Mouse (Mus musculus): ENCODE measurements around the gene Fam162a. TPM values are rescaled to one million over a fixed set of nuclear protein-coding genes. Genes with fewer than 3 reads are reported as not detected.
"Not testable (repeated sequence)": the region's sequence is repeated elsewhere in the genome, so short reads cannot be mapped to it uniquely, and the experiment has no call there.

The Fam162a gene
- polyA plus RNA-seq, 1 experiment from 2014 or later, result 952 TPM

- WGBS, result 90% methylated on average over 6 of the region's 6 CpGs
- no peaks in the 10 kb centered on the region for H3K27me3 ChIP-seq (ENCODE audit: control insufficient read depth, insufficient read depth, low read length)
These were observed 19.9 kb downstream of the Fam162a start for GRCm38 (mm10) chr16:36051491-36051890.

GRCm38 (mm10) chr16:36047538-36047937, 23.9 kb downstream of the Fam162a start:
- 87% methylated on average over 4 of the region's 4 CpGs for WGBS
- H3K27me3 ChIP-seq (ENCODE audit: control insufficient read depth, insufficient read depth, low read length), result no peaks in the 10 kb centered on the region
- no peak overlapping the region for H3K27ac ChIP-seq (ENCODE audit: low read length)
- H3K9ac ChIP-seq (ENCODE audit: low read length), result no peak overlapping the region
- peaks cover 81% of the 10 kb centered on the region for H3K36me3 ChIP-seq (ENCODE audit: control insufficient read depth, insufficient read depth)
- H3K4me2 ChIP-seq (ENCODE audit: low read depth, low read length), result no peak overlapping the region
- peaks cover 17% of the 10 kb centered on the region for H3K4me1 ChIP-seq (ENCODE audit: control insufficient read depth, insufficient read depth, low read length)
- H3K4me3 ChIP-seq (ENCODE audit: low read length), result no peak overlapping the region
- H3K9me3 ChIP-seq (replicated peaks; ENCODE audit: control insufficient read depth, low read length), result no peaks in the 10 kb centered on the region
- no peak for ATAC-seq (replicated peaks; ENCODE audit: extremely low read depth, insufficient read depth, low FRiP score)

More at GRCm38 (mm10) chr16:36051491-36051890, 19.9 kb downstream of the Fam162a start:
- Histone ChIP-seq H3K4me1 (ENCODE audit: control insufficient read depth, insufficient read depth, low read length) (peaks cover 20% of the 10 kb centered on the region), H3K4me3 (ENCODE audit: low read length) (no peak overlapping the region), H3K4me2 (ENCODE audit: low read depth, low read length) (no peak overlapping the region), H3K9me3 (replicated peaks; ENCODE audit: control insufficient read depth, low read length) (no peaks in the 10 kb centered on the region), H3K9ac (ENCODE audit: low read length) (no peak overlapping the region), H3K27ac (ENCODE audit: low read length) (no peak overlapping the region), H3K36me3 (ENCODE audit: control insufficient read depth, insufficient read depth) (peaks cover 56% of the 10 kb centered on the region)
- ATAC-seq (replicated peaks; ENCODE audit: extremely low read depth, insufficient read depth, low FRiP score), result no peak

- no peak overlapping the region for H3K27ac ChIP-seq (ENCODE audit: low read length)
- H3K4me1 ChIP-seq (ENCODE audit: control insufficient read depth, insufficient read depth, low read length), result peaks cover 31% of the 10 kb centered on the region
- H3K4me3 ChIP-seq (ENCODE audit: low read length), result no peak overlapping the region
- 82% methylated on average over 4 of the region's 4 CpGs for WGBS
- no peak overlapping the region for H3K4me2 ChIP-seq (ENCODE audit: low read depth, low read length)
- no peak for ATAC-seq (replicated peaks; ENCODE audit: extremely low read depth, insufficient read depth, low FRiP score)
- H3K27me3 ChIP-seq (ENCODE audit: control insufficient read depth, insufficient read depth, low read length), result no peaks in the 10 kb centered on the region
- H3K9ac ChIP-seq (ENCODE audit: low read length), result no peak overlapping the region
- H3K36me3 ChIP-seq (ENCODE audit: control insufficient read depth, insufficient read depth), result peaks cover 54% of the 10 kb centered on the region
- H3K9me3 ChIP-seq (replicated peaks; ENCODE audit: control insufficient read depth, low read length), result no peaks in the 10 kb centered on the region
These were observed 27.4 kb downstream of the Fam162a start for GRCm38 (mm10) chr16:36043964-36044363.

- Histone ChIP-seq H3K9me3 (replicated peaks; ENCODE audit: control insufficient read depth, low read length) (no peaks in the 10 kb centered on the region), H3K4me1 (ENCODE audit: control insufficient read depth, insufficient read depth, low read length) (peaks cover 31% of the 10 kb centered on the region), H3K27me3 (ENCODE audit: control insufficient read depth, insufficient read depth, low read length) (no peaks in the 10 kb centered on the region), H3K4me2 (ENCODE audit: low read depth, low read length) (peak overlapping the region; percentile 7; the same call in 1 of the 2 replicates), H3K4me3 (ENCODE audit: low read length) (no peak overlapping the region), H3K27ac (ENCODE audit: low read length) (peak overlapping the region; percentile 54), H3K9ac (ENCODE audit: low read length) (no peak overlapping the region), H3K36me3 (ENCODE audit: control insufficient read depth, insufficient read depth) (peaks cover 45% of the 10 kb centered on the region)
- no peak for ATAC-seq (replicated peaks; ENCODE audit: extremely low read depth, insufficient read depth, low FRiP score)
- WGBS, result 48% methylated on average over 10 of the region's 10 CpGs
These were observed 28.3 kb downstream of the Fam162a start for GRCm38 (mm10) chr16:36043073-36043472.

DNA sequence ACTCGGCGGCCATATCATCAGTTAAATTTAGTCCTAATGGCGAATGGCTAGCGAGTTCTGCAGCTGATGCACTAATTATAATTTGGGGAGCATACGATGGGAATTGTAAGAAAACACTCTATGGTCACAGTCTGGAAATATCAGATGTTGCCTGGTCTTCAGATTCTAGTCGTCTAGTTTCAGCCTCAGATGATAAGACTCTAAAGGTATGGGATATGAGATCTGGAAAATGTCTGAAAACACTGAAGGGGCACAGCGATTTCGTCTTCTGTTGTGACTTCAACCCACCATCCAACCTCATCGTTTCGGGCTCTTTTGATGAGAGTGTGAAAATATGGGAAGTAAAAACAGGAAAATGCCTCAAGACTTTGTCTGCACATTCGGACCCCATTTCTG, 29.8 kb downstream of the Fam162a start:
- Histone ChIP-seq H3K27ac (ENCODE audit: low read length) (peak overlapping the region; percentile 94), H3K27me3 (ENCODE audit: control insufficient read depth, insufficient read depth, low read length) (no peaks in the 10 kb centered on the region), H3K36me3 (ENCODE audit: control insufficient read depth, insufficient read depth) (peaks cover 34% of the 10 kb centered on the region), H3K9ac (ENCODE audit: low read length) (peak overlapping the region; percentile 88), H3K4me2 (ENCODE audit: low read depth, low read length) (peak overlapping the region; percentile 89), H3K4me3 (ENCODE audit: low read length) (peak overlapping the region; percentile 81), H3K9me3 (replicated peaks; ENCODE audit: control insufficient read depth, low read length) (no peaks in the 10 kb centered on the region), H3K4me1 (ENCODE audit: control insufficient read depth, insufficient read depth, low read length) (peaks cover 31% of the 10 kb centered on the region)
- WGBS, result 18% methylated on average over 11 of the region's 11 CpGs
- ATAC-seq (replicated peaks; ENCODE audit: extremely low read depth, insufficient read depth, low FRiP score), result no peak

GRCm38 (mm10) chr16:36040640-36041624, 30.5 kb downstream of the Fam162a start, which contains the start of gene Wdr5b:
Gene Wdr5b (plus strand): TSS chr16:36041190.
- H3K4me3 ChIP-seq (ENCODE audit: low read length), result peak within 1 kb of the TSS; percentile 81
- peak within 1 kb of the TSS; percentile 94 for H3K27ac ChIP-seq (ENCODE audit: low read length)
- no peaks in the 10 kb centered on the region for H3K9me3 ChIP-seq (replicated peaks; ENCODE audit: control insufficient read depth, low read length)
- peaks cover 27% of the 10 kb centered on the region for H3K36me3 ChIP-seq (ENCODE audit: control insufficient read depth, insufficient read depth)
- H3K9ac ChIP-seq (ENCODE audit: low read length), result peak within 1 kb of the TSS; percentile 88
- H3K4me2 ChIP-seq (ENCODE audit: low read depth, low read length), result peak within 1 kb of the TSS; percentile 89
- peak; percentile 94 for ATAC-seq (replicated peaks; ENCODE audit: extremely low read depth, insufficient read depth, low FRiP score)
- no peaks in the 10 kb centered on the region for H3K27me3 ChIP-seq (ENCODE audit: control insufficient read depth, insufficient read depth, low read length)
- 3% methylated on average over 39 of the region's 39 CpGs for WGBS
- peaks cover 31% of the 10 kb centered on the region for H3K4me1 ChIP-seq (ENCODE audit: control insufficient read depth, insufficient read depth, low read length)

- ATAC-seq (replicated peaks; ENCODE audit: extremely low read depth, insufficient read depth, low FRiP score); H3K27ac ChIP-seq (ENCODE audit: low read length); H3K4me2 ChIP-seq (ENCODE audit: low read depth, low read length); H3K9me3 ChIP-seq (replicated peaks; ENCODE audit: control insufficient read depth, low read length); H3K27me3 ChIP-seq (ENCODE audit: control insufficient read depth, insufficient read depth, low read length); H3K9ac ChIP-seq (ENCODE audit: low read length); H3K4me3 ChIP-seq (ENCODE audit: low read length); H3K4me1 ChIP-seq (ENCODE audit: control insufficient read depth, insufficient read depth, low read length): not testable (repeated sequence)
- 90% methylated on average over 1 of the region's 2 CpGs for WGBS
- peaks cover 27% of the 10 kb centered on the region for H3K36me3 ChIP-seq (ENCODE audit: control insufficient read depth, insufficient read depth)
These were observed 43.3 kb downstream of the Fam162a start for GRCm38 (mm10) chr16:36028120-36028519.

GRCm38 (mm10) chr16:36016335-36016734, 55.1 kb downstream of the Fam162a start:
- Histone ChIP-seq H3K9me3 (replicated peaks; ENCODE audit: control insufficient read depth, low read length) (no peaks in the 10 kb centered on the region), H3K4me2 (ENCODE audit: low read depth, low read length) (no peak overlapping the region), H3K9ac (ENCODE audit: low read length) (no peak overlapping the region), H3K27me3 (ENCODE audit: control insufficient read depth, insufficient read depth, low read length) (no peaks in the 10 kb centered on the region), H3K36me3 (ENCODE audit: control insufficient read depth, insufficient read depth) (peaks cover 22% of the 10 kb centered on the region), H3K27ac (ENCODE audit: low read length) (no peak overlapping the region), H3K4me1 (ENCODE audit: control insufficient read depth, insufficient read depth, low read length) (no peaks in the 10 kb centered on the region), H3K4me3 (ENCODE audit: low read length) (no peak overlapping the region)
- WGBS, result 88% methylated on average over 1 of the region's 1 CpGs
- no peak for ATAC-seq (replicated peaks; ENCODE audit: extremely low read depth, insufficient read depth, low FRiP score)

DNA sequence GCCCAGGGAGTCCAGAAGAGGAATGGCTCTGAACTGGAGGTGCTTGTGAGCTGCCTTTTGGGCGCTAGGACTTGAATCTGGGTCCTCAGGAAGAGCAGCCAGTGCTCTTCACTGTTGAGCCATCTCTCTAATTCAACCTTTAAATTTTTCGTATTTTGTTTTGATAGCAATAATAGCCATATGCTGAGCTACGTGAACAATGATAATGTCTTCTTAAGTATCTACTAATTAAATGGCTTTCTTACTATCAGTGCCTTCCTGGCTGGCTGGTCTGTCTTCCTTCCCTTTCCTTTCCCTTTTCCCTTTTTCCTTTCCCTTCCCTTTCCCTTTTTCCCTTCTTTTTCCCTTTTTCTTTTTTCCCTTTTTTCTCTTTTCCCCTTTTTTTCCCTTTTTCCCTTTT, 63.0 kb downstream of the Fam162a start:
- no peaks in the 10 kb centered on the region for H3K9me3 ChIP-seq (replicated peaks; ENCODE audit: control insufficient read depth, low read length)
- no peak overlapping the region for H3K4me2 ChIP-seq (ENCODE audit: low read depth, low read length)
- H3K27me3 ChIP-seq (ENCODE audit: control insufficient read depth, insufficient read depth, low read length), result no peaks in the 10 kb centered on the region
- no peak overlapping the region for H3K27ac ChIP-seq (ENCODE audit: low read length)
- peaks cover 12% of the 10 kb centered on the region; the same call in 1 of the 2 replicates for H3K36me3 ChIP-seq (ENCODE audit: control insufficient read depth, insufficient read depth)
- no peak overlapping the region for H3K9ac ChIP-seq (ENCODE audit: low read length)
- no peaks in the 10 kb centered on the region for H3K4me1 ChIP-seq (ENCODE audit: control insufficient read depth, insufficient read depth, low read length)
- no peak for ATAC-seq (replicated peaks; ENCODE audit: extremely low read depth, insufficient read depth, low FRiP score)
- 94% methylated on average over 3 of the region's 3 CpGs for WGBS
- H3K4me3 ChIP-seq (ENCODE audit: low read length), result no peak overlapping the region
